Mouse (Mus musculus) liver, embryonic 14.5 days (tissue): Measurements from ENCODE around the gene Bola2.

Experiments used
- CTCF ChIP-seq: IDR thresholded peaks from 2 replicates; pipeline ENCODE4 v1.5.1; 2016; ENCODE audit warnings: antibody characterized with exemption, low read depth, control low read depth
- EP300 ChIP-seq: IDR thresholded peaks from 2 replicates; pipeline ENCODE4 v1.6.1; 2016; ENCODE audit warnings: antibody characterized with exemption, low read depth

DNA sequence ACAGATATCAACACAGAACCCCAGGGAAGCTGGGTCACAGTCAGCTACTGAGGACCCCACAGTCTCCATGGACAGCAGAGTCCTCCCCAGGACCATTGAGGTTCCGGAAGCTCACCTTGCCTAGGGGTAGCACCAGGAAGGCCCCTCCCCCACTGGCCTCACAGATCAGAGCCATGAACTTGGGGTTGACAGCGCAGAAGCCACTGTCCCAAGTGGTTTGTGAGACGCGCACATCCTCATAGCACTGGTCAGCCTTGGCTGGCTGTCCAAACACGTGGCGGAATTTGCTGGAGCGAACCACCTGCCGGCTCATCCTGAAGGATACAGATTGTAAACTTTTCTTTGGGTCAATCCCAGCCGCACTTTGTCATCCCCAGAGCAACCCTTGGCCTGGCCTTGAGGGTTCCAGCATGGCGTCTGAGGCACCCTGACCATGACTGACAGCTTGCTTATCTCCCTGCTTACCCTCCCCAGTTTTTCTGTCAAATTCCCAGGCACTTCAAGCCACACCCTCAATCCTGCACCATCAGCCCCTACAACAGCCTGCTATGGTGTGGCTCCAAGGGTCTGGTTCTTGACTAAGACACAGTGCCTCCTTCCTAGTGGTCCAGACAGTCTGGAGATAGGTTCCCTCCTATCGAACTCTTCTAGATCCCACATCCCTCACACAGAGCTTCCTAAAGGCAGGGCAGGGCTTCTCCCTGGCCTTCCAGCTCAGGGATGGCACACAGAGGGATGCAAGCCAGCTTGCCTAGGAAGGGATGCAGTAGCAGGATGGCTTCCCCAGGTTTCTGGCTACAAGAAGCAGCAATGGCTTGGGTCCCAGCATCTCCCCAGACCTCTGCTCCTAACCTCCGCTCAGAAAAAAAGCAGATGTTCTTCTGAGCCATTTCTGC lies 7.9 kb downstream of the Bola2 start:
- no peak for TF ChIP-seq CTCF
- TF ChIP-seq EP300 = no peak
